Mouse (Mus musculus) kidney, adult 2 months (tissue): ENCODE results near the gene Lrrk1. TPM values are rescaled to one million over a fixed set of nuclear protein-coding genes. Genes with fewer than 3 reads are reported as not detected.

Source experiments
- DNase-seq: peaks from one replicate; pipeline ENCODE4 v3.0.0; 2021
- H3K27ac ChIP-seq: fragments of 200-500 bp; 2 replicates; pipeline ENCODE4 v1.5.1; 2012; ENCODE audit warnings: low read depth, low read length, control low read depth, inconsistent platforms; ENCODE audit not compliant: insufficient read depth
- H3K27me3 ChIP-seq: fragments of 200-500 bp; replicated peaks from 2 replicates; pipeline ENCODE4 v1.6.1; 2012; ENCODE audit warnings: mild to moderate bottlenecking, moderate library complexity, low read length, inconsistent platforms; ENCODE audit not compliant: control insufficient read depth, insufficient read depth
- H3K36me3 ChIP-seq: fragments of 200-500 bp; 2 replicates; pipeline ENCODE4 v1.6.1; 2012; ENCODE audit warnings: mild to moderate bottlenecking, moderate library complexity, low read length, inconsistent platforms; ENCODE audit not compliant: control insufficient read depth, insufficient read depth
- H3K4me1 ChIP-seq: fragments of 200-500 bp; 2 replicates; pipeline ENCODE4 v1.6.1; 2011; ENCODE audit warnings: low read length; ENCODE audit not compliant: control insufficient read depth, insufficient read depth
- H3K4me3 ChIP-seq: fragments of 200-500 bp; 2 replicates; pipeline ENCODE4 v1.5.1; 2011; ENCODE audit warnings: mild to moderate bottlenecking, low read depth, low read length, control low read depth; ENCODE audit not compliant: insufficient read depth
- CTCF ChIP-seq: fragments of 200-500 bp; conservative IDR thresholded peaks from 2 replicates; pipeline ENCODE4 v1.5.1; 2011; ENCODE audit warnings: low read depth, mild to moderate bottlenecking, control low read depth, low read length, moderate library complexity, mixed read lengths; ENCODE audit not compliant: insufficient read depth, insufficient read length
- POLR2A ChIP-seq: fragments of 200-500 bp; IDR thresholded peaks from one replicate; pipeline ENCODE4 v1.6.1; 2011; ENCODE audit warnings: low read depth, low read length, control low read depth
- WGBS: fragments of 180-500 bp; shearing (Covaris S2); methylation state at CpG from one replicate; pipeline ENCODE4 v1.1.7; 2018; 5-methylcytosine and 5-hydroxymethylcytosine counted together
- polyA plus RNA-seq: library from polyadenylated mRNA; depleted of rRNA; stranded (reverse); fragments of >200 nt; gene quantifications from 2 replicates; pipeline ENCODE4 v1.2.3, GENCODE M21; 2012

The Lrrk1 gene
- polyA plus RNA-seq, 1 experiment = 17.3 TPM

- Histone ChIP-seq H3K36me3 (no peaks in the 10 kb centered on the region), H3K4me1 (no peaks in the 10 kb centered on the region), H3K4me3 (no peak overlapping the region), H3K27me3 (no peaks in the 10 kb centered on the region), H3K27ac (no peak overlapping the region)
- WGBS = 70% methylated on average over 4 of the region's 4 CpGs
- no peak for DNase-seq
- TF ChIP-seq CTCF (no peak), POLR2A (no peak)
Observed at GRCm38 (mm10) chr7:66187581-66188231, 200.4 kb downstream of the Lrrk1 start.

GRCm38 (mm10) chr7:66185370-66185769 lies 202.8 kb downstream of the Lrrk1 start:
- 92% methylated on average over 5 of the region's 5 CpGs for WGBS
- H3K27ac ChIP-seq = no peak overlapping the region
- H3K4me1 ChIP-seq = no peaks in the 10 kb centered on the region
- H3K27me3 ChIP-seq = no peaks in the 10 kb centered on the region
- TF ChIP-seq CTCF (no peak), POLR2A (no peak)
- no peak overlapping the region for H3K4me3 ChIP-seq
- H3K36me3 ChIP-seq = no peaks in the 10 kb centered on the region
- no peak for DNase-seq

- WGBS = 80% methylated on average over 4 of the region's 4 CpGs
- no peak overlapping the region for H3K4me3 ChIP-seq
- H3K27ac ChIP-seq = no peak overlapping the region
- no peaks in the 10 kb centered on the region for H3K27me3 ChIP-seq
- H3K36me3 ChIP-seq = no peaks in the 10 kb centered on the region
- TF ChIP-seq CTCF = no peak
- no peak for DNase-seq
- H3K4me1 ChIP-seq = no peaks in the 10 kb centered on the region
Observed at GRCm38 (mm10) chr7:66184026-66184425, 204.1 kb downstream of the Lrrk1 start.

GRCm38 (mm10) chr7:66183404-66183803 lies 204.7 kb downstream of the Lrrk1 start:
- no peak for DNase-seq
- H3K27me3 ChIP-seq = no peaks in the 10 kb centered on the region

GRCm38 (mm10) chr7:66182075-66182715 lies 206.0 kb downstream of the Lrrk1 start:
- WGBS = 86% methylated on average over 7 of the region's 7 CpGs
- TF ChIP-seq CTCF (no peak), POLR2A (no peak)

More at GRCm38 (mm10) chr7:66183404-66183803, 204.7 kb downstream of the Lrrk1 start:
- Histone ChIP-seq H3K27ac (no peak overlapping the region), H3K36me3 (no peaks in the 10 kb centered on the region), H3K4me1 (no peaks in the 10 kb centered on the region), H3K4me3 (no peak overlapping the region)
- no peak for TF ChIP-seq CTCF
- no peak for TF ChIP-seq POLR2A
- WGBS = 57% methylated on average over 8 of the region's 8 CpGs

GRCm38 (mm10) chr7:66180711-66181365 lies 207.3 kb downstream of the Lrrk1 start:
- Histone ChIP-seq H3K4me3 (no peak overlapping the region), H3K36me3 (no peaks in the 10 kb centered on the region), H3K4me1 (no peaks in the 10 kb centered on the region), H3K27ac (no peak overlapping the region), H3K27me3 (no peaks in the 10 kb centered on the region)
- DNase-seq = no peak
- TF ChIP-seq CTCF (no peak), POLR2A (no peak)
- WGBS = 83% methylated on average over 10 of the region's 10 CpGs

More at GRCm38 (mm10) chr7:66182075-66182715, 206.0 kb downstream of the Lrrk1 start:
- H3K4me1 ChIP-seq = no peaks in the 10 kb centered on the region
- no peaks in the 10 kb centered on the region for H3K27me3 ChIP-seq
- no peak overlapping the region for H3K4me3 ChIP-seq
- H3K36me3 ChIP-seq = no peaks in the 10 kb centered on the region
- DNase-seq = no peak
- no peak overlapping the region for H3K27ac ChIP-seq

GRCm38 (mm10) chr7:66180260-66180659 lies 207.9 kb downstream of the Lrrk1 start:
- Histone ChIP-seq H3K27me3 (no peaks in the 10 kb centered on the region), H3K27ac (no peak overlapping the region), H3K4me3 (no peak overlapping the region), H3K36me3 (no peaks in the 10 kb centered on the region), H3K4me1 (no peaks in the 10 kb centered on the region)
- no peak for DNase-seq
- WGBS = 57% methylated on average over 3 of the region's 3 CpGs
- TF ChIP-seq CTCF = no peak
- no peak for TF ChIP-seq POLR2A
